Mouse (Mus musculus) bone marrow, adult 2 months (tissue): Measurements from ENCODE around the gene Zc3h13. TPM values are rescaled to one million over a fixed set of nuclear protein-coding genes. Genes with fewer than 3 reads are reported as not detected.

Experiments used
- H3K27ac ChIP-seq: fragments of 200-500 bp; 2 replicates; pipeline ENCODE4 v1.5.1; 2012; ENCODE audit warnings: low read depth, mild to moderate bottlenecking, control low read depth, inconsistent platforms, low read length; ENCODE audit not compliant: control insufficient read depth, poor library complexity, insufficient read depth
- H3K4me1 ChIP-seq: fragments of 200-500 bp; 2 replicates; pipeline ENCODE4 v1.6.1; 2011; ENCODE audit warnings: low read length; ENCODE audit not compliant: control insufficient read depth, insufficient read depth
- H3K4me3 ChIP-seq: fragments of 200-500 bp; replicated peaks from 2 replicates; pipeline ENCODE3; 2011; ENCODE audit warnings: mild to moderate bottlenecking, low read depth, low read length, control low read depth; ENCODE audit not compliant: control insufficient read depth
- CTCF ChIP-seq: fragments of 200-500 bp; IDR thresholded peaks from 2 replicates; pipeline ENCODE4 v1.5.1; 2011; ENCODE audit warnings: low read length, control low read depth; ENCODE audit not compliant: control insufficient read depth, insufficient read depth
- POLR2A ChIP-seq: fragments of 200-500 bp; IDR thresholded peaks from 2 replicates; pipeline ENCODE4 v1.6.1; 2011; ENCODE audit warnings: low read depth, mild to moderate bottlenecking, control low read depth, low read length, borderline replicate concordance; ENCODE audit not compliant: control insufficient read depth
- WGBS: fragments of 180-500 bp; shearing (Covaris S2); methylation state at CpG from one replicate; pipeline ENCODE4 v1.1.7; 2018; 5-methylcytosine and 5-hydroxymethylcytosine counted together
- polyA plus RNA-seq: library from polyadenylated mRNA; stranded (reverse); fragments of >200 nt; gene quantifications from 2 replicates; pipeline ENCODE4 v1.2.4, GENCODE M21; 2011; ENCODE audit warnings: low replicate concordance; ENCODE audit not compliant: missing spikeins, insufficient read depth, insufficient read length

The Zc3h13 gene
- polyA plus RNA-seq, 1 experiment = 19.1 TPM

DNA sequence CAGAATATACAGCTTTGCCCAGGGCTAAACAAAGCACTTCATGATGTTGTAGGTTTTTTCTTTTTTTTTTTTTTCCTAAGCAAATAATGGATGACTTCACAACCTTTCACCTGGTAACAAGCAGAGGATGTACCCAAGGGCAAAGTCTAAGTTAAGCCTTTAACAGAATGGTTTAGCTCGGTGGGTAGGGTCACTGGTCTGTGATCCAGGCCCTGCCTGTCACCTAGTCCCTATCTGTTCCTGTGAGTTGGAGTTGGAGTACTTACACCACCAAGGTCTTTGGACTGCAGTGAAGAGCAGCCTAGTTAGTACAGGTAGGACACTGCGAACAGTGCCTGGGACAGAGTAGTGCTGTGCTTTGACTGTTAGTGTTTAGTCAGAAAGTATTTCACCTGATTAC lies 53.7 kb downstream of the Zc3h13 start:
- no peak overlapping the region for H3K27ac ChIP-seq
- TF ChIP-seq CTCF = no peak
- no peak for TF ChIP-seq POLR2A
- H3K4me3 ChIP-seq = no peak overlapping the region
- H3K4me1 ChIP-seq = no peaks in the 10 kb centered on the region
- 87% methylated on average over 2 of the region's 2 CpGs for WGBS

DNA sequence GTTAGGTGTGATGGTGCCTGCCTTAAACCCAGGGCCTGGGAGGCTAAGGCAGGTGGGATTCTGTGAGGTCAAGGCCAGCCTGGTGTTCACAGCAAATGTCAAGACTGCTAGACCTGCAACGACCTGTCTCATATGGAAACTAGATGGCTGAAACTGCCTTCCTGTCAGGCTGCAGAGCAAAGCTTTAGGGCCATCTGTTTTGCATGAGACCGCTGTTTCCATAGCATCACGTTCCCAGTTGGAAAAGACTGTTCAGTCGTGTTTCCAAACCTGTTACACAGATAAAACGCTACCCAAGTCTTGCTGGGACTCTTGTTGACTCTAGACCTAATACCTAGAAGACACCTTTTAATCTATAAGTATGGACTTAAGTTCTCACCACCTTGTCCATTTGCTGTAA lies 61.9 kb downstream of the Zc3h13 start:
- Histone ChIP-seq H3K4me1 (no peaks in the 10 kb centered on the region), H3K4me3 (no peak overlapping the region), H3K27ac (no peak overlapping the region)
- WGBS = 87% methylated on average over 5 of the region's 5 CpGs
- no peak for TF ChIP-seq POLR2A
- no peak for TF ChIP-seq CTCF

DNA sequence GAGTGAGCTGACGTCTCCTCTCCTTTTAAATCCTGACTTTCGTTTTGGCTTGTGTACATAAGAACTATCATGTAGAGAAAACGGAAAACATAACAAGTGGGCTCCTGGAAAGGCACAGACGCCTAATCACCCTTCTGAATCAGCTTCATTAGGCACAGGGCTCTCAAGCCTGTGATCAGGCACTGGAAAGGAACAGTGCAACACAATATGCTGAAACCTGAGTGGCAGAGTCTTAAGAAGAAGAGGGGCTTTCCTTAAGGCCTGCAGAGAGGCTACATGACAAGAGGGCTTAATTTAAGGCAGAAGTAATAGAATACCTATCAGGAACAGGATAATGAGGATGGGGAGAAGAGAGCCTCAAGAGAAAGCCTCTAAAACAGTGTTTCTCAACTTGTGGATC lies 67.5 kb downstream of the Zc3h13 start:
- H3K27ac ChIP-seq = no peak overlapping the region
- TF ChIP-seq CTCF = no peak
- TF ChIP-seq POLR2A = no peak
- no peak overlapping the region for H3K4me3 ChIP-seq
- no peaks in the 10 kb centered on the region for H3K4me1 ChIP-seq
- WGBS = 78% methylated on average over 4 of the region's 4 CpGs

DNA sequence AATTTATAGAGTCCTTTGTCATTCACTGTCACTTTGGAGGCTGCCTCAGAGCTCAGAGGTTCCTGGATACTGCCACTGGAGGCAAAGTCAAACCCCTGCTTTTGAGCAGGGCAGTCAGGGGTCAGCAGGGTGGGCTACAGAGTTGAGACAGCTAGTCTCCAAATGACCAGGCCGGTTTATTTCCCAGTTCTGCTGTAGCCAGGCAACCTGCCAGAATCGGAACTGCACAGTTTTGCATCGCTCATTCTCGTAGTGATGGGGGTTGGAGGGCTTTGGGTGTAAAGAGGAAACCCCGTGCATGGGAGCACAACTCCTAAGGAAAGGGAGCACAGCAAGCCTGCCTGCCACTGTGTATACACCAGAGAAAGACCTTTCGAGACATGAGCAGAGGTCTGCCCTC lies 79.1 kb downstream of the Zc3h13 start:
- 51% methylated on average over 6 of the region's 6 CpGs for WGBS
- no peak overlapping the region for H3K4me3 ChIP-seq
- H3K27ac ChIP-seq = no peak overlapping the region
- no peaks in the 10 kb centered on the region for H3K4me1 ChIP-seq
- TF ChIP-seq CTCF (no peak), POLR2A (no peak)

DNA sequence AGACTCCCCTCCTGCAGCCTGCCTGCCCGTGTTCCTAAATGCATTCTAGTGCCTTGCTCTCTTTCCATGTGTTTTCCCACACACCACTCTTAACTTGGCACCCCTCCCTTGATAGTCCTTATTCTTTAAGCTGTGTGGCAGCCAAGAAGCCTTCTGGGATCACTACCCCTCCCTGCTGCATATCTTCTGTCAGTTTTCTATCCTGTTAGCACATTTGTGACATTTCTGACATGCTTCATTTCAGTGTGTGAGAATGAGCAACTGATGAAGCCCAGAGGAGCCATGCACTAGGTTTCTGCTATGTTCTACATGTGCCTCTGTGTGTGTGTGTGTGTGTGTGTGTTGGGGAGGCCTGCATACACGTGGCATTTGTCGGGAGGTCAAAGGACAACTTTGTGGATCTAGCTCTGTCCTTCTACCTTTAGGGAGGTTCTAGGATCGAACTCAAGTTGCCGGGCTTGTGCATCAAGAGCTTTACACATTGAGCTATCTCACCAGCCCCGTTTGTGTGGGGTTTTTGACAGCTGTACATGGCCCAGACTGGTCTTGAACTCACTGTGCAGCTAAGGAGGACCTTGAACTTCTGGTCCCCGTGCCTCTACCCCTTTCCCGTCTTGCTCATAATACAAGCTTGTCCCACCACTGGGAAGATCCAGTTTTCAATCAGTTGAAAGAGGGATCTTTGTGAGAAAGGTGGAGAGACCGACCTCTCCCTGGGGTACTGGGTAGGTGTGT lies 81.3 kb downstream of the Zc3h13 start:
- no peak for TF ChIP-seq CTCF
- no peak for TF ChIP-seq POLR2A
- 77% methylated on average over 9 of the region's 9 CpGs for WGBS
- H3K4me3 ChIP-seq = no peak overlapping the region
- H3K27ac ChIP-seq = no peak overlapping the region
- H3K4me1 ChIP-seq = no peaks in the 10 kb centered on the region

DNA sequence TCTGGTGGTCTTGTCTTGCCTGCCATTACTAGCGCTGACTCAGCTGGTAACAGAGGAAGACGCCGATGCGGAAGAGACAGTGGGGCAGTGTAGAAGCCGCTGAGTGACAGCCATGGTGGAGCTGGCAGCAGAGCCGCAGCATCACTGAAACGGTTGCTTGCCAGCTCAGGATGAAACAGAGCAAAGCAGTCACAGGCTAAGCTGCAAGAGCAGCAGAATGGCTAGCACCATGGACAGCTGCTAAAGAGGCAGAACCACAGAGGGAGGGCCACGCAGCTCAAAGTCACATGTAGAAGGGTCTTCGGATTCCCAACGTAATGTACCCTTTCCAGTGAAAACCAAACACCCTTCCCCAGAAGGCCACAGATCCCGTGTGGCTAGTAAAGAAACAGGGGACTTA lies 82.6 kb downstream of the Zc3h13 start:
- Histone ChIP-seq H3K4me1 (no peaks in the 10 kb centered on the region), H3K27ac (no peak overlapping the region), H3K4me3 (no peak overlapping the region)
- WGBS = 25% methylated on average over 11 of the region's 11 CpGs
- TF ChIP-seq POLR2A = no peak
- TF ChIP-seq CTCF = no peak

DNA sequence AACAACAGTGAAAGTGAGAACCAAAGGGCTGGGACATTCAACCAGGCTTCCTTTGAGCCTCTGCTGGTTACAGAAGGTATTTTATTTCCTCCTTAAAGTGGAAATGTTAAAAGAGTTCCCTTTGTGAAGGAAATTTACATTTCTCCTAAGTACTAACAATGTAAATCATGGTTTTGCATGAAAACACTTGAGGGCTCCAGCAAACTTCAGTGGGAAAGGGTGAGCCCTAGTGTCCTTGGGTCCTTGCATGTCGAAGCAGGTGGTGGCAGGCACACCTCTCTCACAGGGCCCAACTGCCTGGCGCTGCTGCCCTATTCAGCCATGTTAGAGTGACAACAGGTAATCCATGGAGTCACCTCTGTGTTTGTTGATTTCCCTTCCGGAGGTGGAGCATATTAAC lies 83.3 kb downstream of the Zc3h13 start:
- TF ChIP-seq POLR2A (no peak), CTCF (no peak)
- Histone ChIP-seq H3K27ac (no peak overlapping the region), H3K4me1 (no peaks in the 10 kb centered on the region), H3K4me3 (no peak overlapping the region)
- WGBS = 47% methylated on average over 3 of the region's 3 CpGs

DNA sequence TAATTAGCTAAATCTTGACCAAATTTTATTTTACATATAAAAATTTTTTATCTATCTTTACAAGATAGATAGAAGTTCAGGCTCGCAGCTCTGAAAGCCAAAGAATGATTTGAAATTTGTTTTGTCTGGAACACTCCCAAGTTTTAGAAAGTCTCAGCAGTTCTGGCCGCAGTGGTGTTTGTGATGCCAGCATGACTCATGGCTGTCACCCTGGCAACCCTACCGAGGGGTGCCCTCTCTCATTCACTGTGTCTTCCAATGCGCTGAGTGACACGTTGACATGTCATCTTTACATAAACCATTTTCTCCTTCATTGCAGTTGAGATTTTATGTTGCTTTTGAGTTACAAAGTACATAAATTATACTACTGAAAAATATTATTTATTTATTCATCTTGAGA lies 85.7 kb downstream of the Zc3h13 start:
- Histone ChIP-seq H3K4me3 (no peak overlapping the region), H3K4me1 (no peaks in the 10 kb centered on the region), H3K27ac (no peak overlapping the region)
- TF ChIP-seq POLR2A (no peak), CTCF (no peak)
- WGBS = 80% methylated on average over 5 of the region's 5 CpGs
